Mouse (Mus musculus): ENCODE measurements around the gene Tkfc.

GRCm38 (mm10) chr19:10557001-10557400 lies 48.5 kb downstream of the Tkfc start:
- TF ChIP-seq SRF (IDR thresholded peaks at IDR 0.05; ENCODE audit: control insufficient read depth, insufficient read length, low read depth) (no peak), POLR2A (IDR thresholded peaks at IDR 0.05; ENCODE audit: insufficient read length, low read depth) (no peak), USF1 (IDR thresholded peaks at IDR 0.05; ENCODE audit: low read depth) (no peak), TCF3 (IDR thresholded peaks at IDR 0.05; ENCODE audit: insufficient read length, low read depth) (no peak), E2F4 (IDR thresholded peaks at IDR 0.05; ENCODE audit: insufficient read depth) (no peak), MAX (IDR thresholded peaks at IDR 0.05; ENCODE audit: low read depth) (no peak), TCF12 (IDR thresholded peaks at IDR 0.05; ENCODE audit: insufficient read depth, poor library complexity, severe bottlenecking) (no peak), CEBPB (IDR thresholded peaks at IDR 0.05; ENCODE audit: insufficient read depth, poor library complexity, severe bottlenecking) (no peak)

All from myocyte (in vitro differentiated cells).